Mouse (Mus musculus) hindbrain, postnatal 0 days (tissue): ENCODE data around the gene Lrrc17. TPM values are rescaled to one million over a fixed set of nuclear protein-coding genes. Genes with fewer than 3 reads are reported as not detected.

Source experiments
- ATAC-seq: fragments of 200-750 bp; cut with Nextera tagmentation; 2 replicates; pipeline ENCODE4 v1.8.0; 2017; ENCODE audit warnings: mild to moderate bottlenecking, moderate TSS enrichment, moderate library complexity
- DNase-seq: peaks from one replicate; pipeline ENCODE4 v3.0.0-alpha.2; 2015; ENCODE audit warnings: low spot score
- H3K27ac ChIP-seq: fragments of 300-500 bp; sonication (generic); 2 replicates; pipeline ENCODE4 v1.5.1; 2014; ENCODE audit warnings: mild to moderate bottlenecking
- H3K27me3 ChIP-seq: fragments of 300-500 bp; sonication (generic); 2 replicates; pipeline ENCODE4 v1.6.1; 2014; ENCODE audit warnings: low read length, mixed read lengths; ENCODE audit not compliant: insufficient read depth
- H3K36me3 ChIP-seq: fragments of 300-500 bp; sonication (generic); 2 replicates; pipeline ENCODE4 v1.6.1; 2014; ENCODE audit warnings: low read length, mixed read lengths; ENCODE audit not compliant: insufficient read depth
- H3K4me1 ChIP-seq: fragments of 300-500 bp; sonication (generic); 2 replicates; pipeline ENCODE4 v1.6.1; 2014; ENCODE audit warnings: antibody characterized with exemption, low read length, mixed read lengths; ENCODE audit not compliant: insufficient read depth
- H3K4me2 ChIP-seq: fragments of 300-500 bp; sonication (generic); 2 replicates; pipeline ENCODE4 v1.6.1; 2014; ENCODE audit warnings: low read depth, mild to moderate bottlenecking, low read length, moderate library complexity, mixed read lengths
- H3K4me3 ChIP-seq: fragments of 300-500 bp; sonication (generic); 2 replicates; pipeline ENCODE4 v1.5.1; 2014; ENCODE audit warnings: low read length
- H3K9ac ChIP-seq: fragments of 300-500 bp; sonication (generic); replicated peaks from 2 replicates; pipeline ENCODE4 v1.6.1; 2014; ENCODE audit warnings: mild to moderate bottlenecking, low read length, moderate library complexity, mixed read lengths
- H3K9me3 ChIP-seq: fragments of 300-500 bp; sonication (generic); 2 replicates; pipeline ENCODE4 v1.6.1; 2016; ENCODE audit warnings: low read length, mixed read lengths
- CTCF ChIP-seq: IDR thresholded peaks from 2 replicates; pipeline ENCODE4 v1.5.1; 2016; ENCODE audit warnings: antibody characterized with exemption, control low read depth, low read depth
- WGBS: fragments of 180-500 bp; shearing (Covaris S2); extraction: QIAGEN DNeasy Blood & Tissue Kit; methylation state at CpG from one replicate; pipeline ENCODE4 v1.1.7; 2014; 5-methylcytosine and 5-hydroxymethylcytosine counted together
- polyA plus RNA-seq: library from polyadenylated mRNA; unstranded; fragments of >200 nt; fragmentation: Nextera tagmentation; extraction: Ambion mirVana; gene quantifications from 2 replicates; pipeline ENCODE4 v1.2.1, GENCODE M21; 2015
- total RNA-seq: library from RNA; depleted of rRNA; stranded (reverse); fragments of >200 nt; gene quantifications from 2 replicates; pipeline ENCODE4 v1.2.3, GENCODE M21; 2014; rRNA removed

Lrrc17 gene
- total and polyA plus RNA-seq, 2 experiments from 2014 or later, result 1.9 to 3.9 TPM

- Histone ChIP-seq H3K4me1 (no peaks in the 10 kb centered on the region), H3K27ac (no peak overlapping the region), H3K9me3 (no peaks in the 10 kb centered on the region), H3K4me3 (no peak overlapping the region), H3K4me2 (no peak overlapping the region), H3K27me3 (no peaks in the 10 kb centered on the region), H3K36me3 (no peaks in the 10 kb centered on the region), H3K9ac (no peak overlapping the region)
- TF ChIP-seq CTCF, result no peak
- DNase-seq (no peak), ATAC-seq (no peak)
- 81% methylated on average over 3 of the region's 3 CpGs for WGBS
These were observed 73.2 kb downstream of the Lrrc17 start for GRCm38 (mm10) chr5:21616450-21617009.

Other genes starting within 250 kb of the Lrrc17 start
- 3.1 and 3.4 TPM in 2 replicates for gene Fgl2, start 170.9 kb upstream of the Lrrc17 start, total RNA-seq
- gene Fgl2, start 170.9 kb upstream of the Lrrc17 start, polyA plus RNA-seq, result 2.5 and 2.6 TPM in 2 replicates
- gene Ccdc146, start 118.9 kb upstream of the Lrrc17 start, total RNA-seq, result 0.14 and 0.37 TPM in 2 replicates
- gene Ccdc146, start 118.9 kb upstream of the Lrrc17 start, polyA plus RNA-seq, result 0.66 and 1.2 TPM in 2 replicates
- 11.8 and 13.2 TPM in 2 replicates for gene Fam185a, start 118.6 kb upstream of the Lrrc17 start, total RNA-seq
- gene Fam185a, start 118.6 kb upstream of the Lrrc17 start, polyA plus RNA-seq, result 8.9 and 9.6 TPM in 2 replicates
- gene Fbxl13, start 102.1 kb downstream of the Lrrc17 start, total RNA-seq, result 0.16 and 0.25 TPM in 2 replicates
- gene Fbxl13, start 102.1 kb downstream of the Lrrc17 start, polyA plus RNA-seq, result 0.16 and 0.23 TPM in 2 replicates
- 77.9 and 78.7 TPM in 2 replicates for gene Armc10, start 102.3 kb downstream of the Lrrc17 start, total RNA-seq
- 32.8 and 34.4 TPM in 2 replicates for gene Armc10, start 102.3 kb downstream of the Lrrc17 start, polyA plus RNA-seq
- gene Napepld, start 157.8 kb downstream of the Lrrc17 start, total RNA-seq, result 3.9 and 4.2 TPM in 2 replicates
- gene Napepld, start 157.8 kb downstream of the Lrrc17 start, polyA plus RNA-seq, result 1.4 and 1.5 TPM in 2 replicates
- gene Pmpcb, start 193.6 kb downstream of the Lrrc17 start, total RNA-seq, result 58.9 and 128 TPM in 2 replicates
- gene Pmpcb, start 193.6 kb downstream of the Lrrc17 start, polyA plus RNA-seq, result 64.9 and 65.2 TPM in 2 replicates
- 14.5 and 20.0 TPM in 2 replicates for gene Dnajc2, start 241.7 kb downstream of the Lrrc17 start, total RNA-seq
- gene Dnajc2, start 241.7 kb downstream of the Lrrc17 start, polyA plus RNA-seq, result 69.8 and 70.7 TPM in 2 replicates
- gene Psmc2, start 241.7 kb downstream of the Lrrc17 start, total RNA-seq, result 28.3 and 36.9 TPM in 2 replicates
- gene Psmc2, start 241.7 kb downstream of the Lrrc17 start, polyA plus RNA-seq, result 185 and 186 TPM in 2 replicates